Mouse (Mus musculus): ENCODE data around the gene Bean1.

DNA sequence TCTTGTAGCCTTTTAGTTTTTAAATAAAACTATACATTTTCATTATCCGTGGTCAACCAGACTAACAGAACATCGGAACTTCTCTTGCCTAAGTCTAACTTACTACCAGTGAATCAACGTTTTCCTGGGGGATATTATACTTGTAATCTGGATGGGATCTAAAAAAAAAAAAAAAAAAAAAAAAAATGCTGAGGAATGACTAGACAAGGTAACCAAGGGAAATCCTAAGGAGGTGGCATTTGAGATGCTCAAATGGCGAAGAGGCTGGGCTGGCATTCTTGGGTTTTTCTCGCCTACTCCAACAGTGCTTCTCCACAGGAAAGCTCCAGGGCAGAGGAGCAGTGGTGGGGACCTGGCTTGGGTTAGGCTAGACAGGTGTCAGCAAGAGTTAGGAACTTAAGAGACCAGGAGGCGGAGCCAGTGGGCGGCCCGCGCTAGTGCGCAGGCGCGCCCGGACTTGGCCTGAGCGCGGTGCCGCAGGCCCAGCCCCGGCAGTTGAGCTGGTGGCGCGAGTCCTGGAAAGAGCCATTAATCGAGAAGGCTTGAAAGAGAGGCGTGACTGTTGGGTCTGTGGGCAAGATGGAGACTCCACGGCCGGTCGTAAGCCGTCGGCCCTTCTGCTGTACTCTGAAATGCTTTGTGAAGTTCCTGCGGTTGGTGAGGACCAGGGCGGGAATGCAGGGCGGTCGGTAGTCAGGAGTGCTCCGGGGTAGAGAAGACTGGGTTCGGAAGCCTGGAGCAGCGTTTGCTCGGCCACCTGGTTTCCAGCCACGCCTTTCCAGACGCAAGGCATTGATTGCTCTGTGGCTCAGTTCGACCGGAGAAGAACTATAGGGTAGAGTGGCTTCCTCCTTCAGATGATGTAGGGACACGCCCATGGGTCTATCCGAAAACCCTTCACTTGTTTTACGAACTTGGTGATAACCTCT lies 80.5 kb downstream of the Bean1 start, which contains the start of gene Cklf:
- TF ChIP-seq CTCF (IDR thresholded peaks at IDR 0.05; ENCODE audit: borderline replicate concordance, extremely low read depth, insufficient read depth, insufficient read length): 0 out of 2 replicates have a peak, but pooled peaks have one; percentile 36
- peak; percentile 86 for TF ChIP-seq POLR2A (IDR thresholded peaks at IDR 0.05; ENCODE audit: borderline replicate concordance, extremely low read depth, insufficient read depth, insufficient read length, poor library complexity, severe bottlenecking)
